Mouse (Mus musculus) left cerebral cortex, postnatal 25 days (tissue): Measurements from ENCODE around the gene Tex19.1. TPM values are rescaled to one million over a fixed set of nuclear protein-coding genes. Genes with fewer than 3 reads are reported as not detected.
"Not testable (repeated sequence)": the region's sequence is repeated elsewhere in the genome, so short reads cannot be mapped to it uniquely, and the experiment has no call there.

Source experiments
- DNase-seq, 2 experiments: peaks; one replicate each; pipeline ENCODE4 v3.0.0; 2022; ENCODE audit warnings: low spot score in 2 of 2, mixed read lengths in 1 of 2
- intact Hi-C: fragments of 180-260 bp; cut with DNase I; formaldehyde crosslinking; loops from one replicate; pipeline ENCODE4 v1.15.1; 2025
- total RNA-seq, 2 experiments: library from RNA; stranded (reverse); gene quantifications; 2 replicates each; pipeline ENCODE4 v1.2.3; 2021

Gene Tex19.1
- not detected for total RNA-seq

DNA sequence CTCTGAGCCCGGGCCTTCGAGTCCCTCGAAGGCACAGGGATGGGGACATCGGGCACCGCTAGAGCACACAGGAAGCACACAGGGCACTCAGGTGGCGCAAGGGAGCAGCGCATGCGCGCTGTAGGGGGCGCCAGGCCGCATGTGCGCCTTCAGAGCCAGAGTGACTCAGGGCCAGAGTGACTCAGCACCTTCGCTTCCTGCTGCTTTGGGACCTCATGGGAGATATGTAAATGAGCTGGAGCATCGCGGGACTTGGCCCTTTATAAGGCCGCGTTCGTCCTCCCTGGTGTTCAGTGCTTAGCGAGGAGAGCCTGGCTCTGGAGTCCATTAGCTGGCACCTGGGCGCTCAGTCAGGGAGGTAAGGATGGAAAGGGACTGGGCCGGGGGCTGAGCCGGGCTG, at the start of gene Tex19.1:
Gene Tex19.1, plus strand, starts transcription at position 279 of the 400 bp plus-strand sequence.
- intact Hi-C loops, result no loop called here
- no peak for DNase-seq

DNA sequence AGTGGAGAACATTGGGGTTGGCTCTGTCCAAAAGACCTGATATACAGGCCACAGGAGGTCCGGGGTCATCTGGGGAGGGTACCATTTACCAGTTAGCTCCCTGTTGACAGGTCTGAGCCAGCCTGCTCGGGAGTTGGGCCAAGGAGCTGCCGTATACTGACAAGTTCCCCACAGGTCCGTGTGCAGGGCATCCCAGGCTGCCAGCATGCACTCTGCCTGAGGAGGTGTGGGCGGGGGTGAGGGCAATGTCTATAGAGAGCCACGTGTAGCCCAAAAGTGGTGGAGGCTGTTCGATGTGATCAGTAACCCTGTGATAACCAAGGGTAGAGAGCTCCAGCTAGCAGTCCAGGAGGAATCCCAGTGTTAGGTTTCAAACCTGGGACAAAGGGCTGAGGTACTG, 46.2 kb upstream of the Tex19.1 start:
- intact Hi-C loops, result no loop called here
- no peak for DNase-seq

DNA sequence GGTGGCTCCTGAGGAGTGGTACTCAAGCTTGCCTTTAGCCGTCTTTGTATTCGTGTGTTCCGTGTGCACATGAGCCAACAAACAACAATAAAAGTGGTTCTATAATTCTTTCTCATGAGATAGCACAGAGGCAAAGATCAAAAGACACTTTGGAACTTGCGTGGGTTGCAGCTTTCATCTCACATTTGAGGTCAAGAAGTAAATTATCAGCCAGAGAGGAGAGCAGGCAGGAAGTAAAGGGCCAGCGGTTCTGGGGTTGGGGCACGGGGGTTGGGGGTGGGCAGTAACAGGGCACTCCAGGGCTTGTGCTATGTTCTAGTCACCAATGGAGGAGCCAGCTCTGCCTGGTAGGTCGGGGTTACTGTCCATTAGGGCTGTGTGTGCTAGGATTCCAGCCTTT, 45.3 kb upstream of the Tex19.1 start:
- intact Hi-C loops, result no loop called here

DNA sequence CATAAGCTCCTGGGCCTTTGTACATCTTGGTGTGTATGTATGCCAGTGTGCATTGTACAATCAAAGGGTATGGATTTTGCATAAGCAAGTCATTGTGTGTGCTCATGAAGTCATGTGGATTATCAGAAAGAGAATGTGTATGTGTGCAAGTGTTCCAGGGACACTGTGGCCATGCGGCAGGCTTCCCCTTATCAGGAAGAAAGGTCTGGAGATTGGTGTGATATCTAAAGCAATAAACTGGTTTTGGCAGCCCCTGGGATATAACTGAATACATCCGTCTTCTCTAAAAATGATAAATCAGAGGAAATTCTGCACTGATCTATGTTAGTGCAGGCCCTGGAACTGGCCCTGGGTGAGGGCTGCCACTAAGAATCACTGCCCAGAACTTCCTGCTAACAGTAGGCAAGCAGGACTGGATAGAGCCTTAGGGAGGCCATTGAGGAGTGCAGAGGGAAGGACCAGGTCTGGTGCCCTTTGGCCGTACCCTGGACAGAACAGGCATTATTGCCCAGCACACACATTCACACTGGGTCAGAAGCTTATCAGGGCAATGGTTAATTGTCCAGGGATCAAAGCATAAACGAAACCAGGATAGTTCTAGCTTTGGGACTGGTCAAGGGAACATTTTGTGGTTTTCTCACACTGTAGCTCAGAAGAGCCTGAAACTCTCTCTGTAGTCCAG, 44.7 kb upstream of the Tex19.1 start:
- no peak for DNase-seq

More for the DNA sequence above, 45.3 kb upstream of the Tex19.1 start:
- DNase-seq, result no peak

DNA sequence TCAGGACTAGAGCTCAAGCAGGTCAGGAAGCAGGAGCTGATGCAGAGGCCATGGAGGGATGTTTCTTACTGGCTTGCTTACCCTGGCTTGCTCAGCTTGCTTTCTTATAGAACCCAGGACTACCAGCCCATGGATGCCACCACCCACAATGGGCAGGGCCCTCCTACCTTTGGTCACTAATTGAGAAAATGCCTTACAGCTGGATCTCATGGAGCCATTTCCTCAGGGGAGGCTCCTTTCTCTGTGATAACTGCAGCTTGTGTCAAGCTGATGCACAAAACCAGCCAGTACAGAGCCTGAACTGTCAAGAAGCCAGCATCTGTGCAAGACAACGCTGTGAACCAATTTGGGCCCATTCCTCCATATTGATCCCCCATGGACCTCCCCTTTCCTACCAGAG, 38.7 kb upstream of the Tex19.1 start:
- intact Hi-C loops, DNase-seq: not testable (repeated sequence)

More for the DNA sequence above, 44.7 kb upstream of the Tex19.1 start:
- intact Hi-C loops, result no loop called here

DNA sequence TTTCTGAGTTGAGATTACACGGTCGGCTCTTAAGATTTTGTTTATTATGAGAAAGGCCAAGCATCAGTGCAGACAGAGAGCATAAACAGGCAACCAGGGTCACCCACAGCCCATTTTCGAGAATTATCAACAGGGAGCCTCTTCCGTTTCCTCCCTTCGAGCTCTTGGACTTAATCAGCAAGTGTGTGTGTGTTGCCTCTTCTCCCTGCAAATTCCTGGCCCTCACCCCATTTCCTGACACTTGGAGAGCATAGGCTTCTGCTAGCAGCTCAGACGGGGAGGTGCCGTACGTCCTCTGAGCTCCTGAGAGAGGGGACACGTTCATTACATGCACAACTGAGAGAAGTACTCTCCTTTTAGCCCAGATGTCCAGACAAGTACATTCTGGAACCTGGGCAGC, 37.9 kb upstream of the Tex19.1 start:
- no peak for DNase-seq
- intact Hi-C loops, result no loop called here

DNA sequence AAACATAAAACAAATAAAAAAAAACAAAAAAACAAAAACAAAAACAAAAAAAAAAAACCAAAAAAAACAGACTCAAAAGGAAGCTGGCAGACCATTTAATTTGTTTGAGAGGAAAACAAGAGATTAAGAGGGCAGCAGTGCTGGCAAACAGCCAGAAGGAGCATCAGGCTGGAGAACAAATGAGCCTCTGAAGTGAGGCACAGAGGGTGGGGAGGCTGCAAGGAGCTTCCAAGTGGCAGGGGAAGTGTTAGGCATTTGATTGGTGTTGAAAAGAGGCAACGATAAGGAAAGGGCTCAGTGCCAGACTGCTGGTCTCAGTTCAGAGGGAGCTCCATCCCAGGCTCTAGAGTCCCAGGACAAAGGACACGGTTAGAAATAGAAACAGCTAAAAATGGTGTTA, 36.0 kb upstream of the Tex19.1 start:
- intact Hi-C loops, result no loop called here
- peak in 1 of 2 experiments; percentile 4 for DNase-seq

DNA sequence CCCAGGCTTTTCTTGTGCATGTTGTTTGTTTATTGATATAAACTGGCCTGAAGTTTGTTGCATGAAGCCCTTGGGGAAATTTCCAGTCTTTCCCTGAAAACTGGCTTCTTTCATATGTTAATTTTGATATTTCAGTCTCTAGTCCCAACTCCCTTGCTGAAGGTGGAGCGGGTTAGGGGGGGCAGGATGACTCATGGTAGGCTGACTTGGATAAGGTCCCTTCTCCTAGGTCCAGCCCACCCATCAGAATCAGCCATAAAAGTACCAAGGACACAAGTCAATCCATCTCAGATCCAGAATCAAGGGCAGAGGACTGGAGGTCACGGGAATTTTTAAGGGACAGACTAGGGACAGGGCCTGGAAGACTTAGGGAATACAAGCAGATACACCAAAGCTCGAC, 34.9 kb upstream of the Tex19.1 start:
- DNase-seq, result peak in 1 of 2 experiments; percentile 14
- intact Hi-C loops, result no loop called here

DNA sequence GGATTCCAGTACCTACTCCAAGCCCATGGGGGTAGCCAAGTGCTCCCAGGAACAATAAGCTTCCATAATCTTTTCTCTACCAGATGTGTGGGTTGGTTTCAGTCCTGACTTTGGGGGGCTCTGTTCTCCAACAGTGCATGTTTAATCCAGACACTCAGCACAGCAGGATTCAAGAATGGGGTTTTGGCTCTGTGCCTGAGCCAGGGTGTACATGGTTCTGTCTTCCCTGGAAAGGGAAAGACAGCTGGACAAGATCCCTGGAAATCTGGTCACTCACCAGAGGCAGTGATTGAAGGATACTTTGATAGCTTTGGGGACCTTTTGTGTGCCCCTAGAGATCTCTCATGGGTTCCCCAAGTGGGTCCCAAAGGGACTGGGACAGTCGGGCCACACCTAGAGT, 34.3 kb upstream of the Tex19.1 start:
- DNase-seq, result no peak
- intact Hi-C loops, result no loop called here

DNA sequence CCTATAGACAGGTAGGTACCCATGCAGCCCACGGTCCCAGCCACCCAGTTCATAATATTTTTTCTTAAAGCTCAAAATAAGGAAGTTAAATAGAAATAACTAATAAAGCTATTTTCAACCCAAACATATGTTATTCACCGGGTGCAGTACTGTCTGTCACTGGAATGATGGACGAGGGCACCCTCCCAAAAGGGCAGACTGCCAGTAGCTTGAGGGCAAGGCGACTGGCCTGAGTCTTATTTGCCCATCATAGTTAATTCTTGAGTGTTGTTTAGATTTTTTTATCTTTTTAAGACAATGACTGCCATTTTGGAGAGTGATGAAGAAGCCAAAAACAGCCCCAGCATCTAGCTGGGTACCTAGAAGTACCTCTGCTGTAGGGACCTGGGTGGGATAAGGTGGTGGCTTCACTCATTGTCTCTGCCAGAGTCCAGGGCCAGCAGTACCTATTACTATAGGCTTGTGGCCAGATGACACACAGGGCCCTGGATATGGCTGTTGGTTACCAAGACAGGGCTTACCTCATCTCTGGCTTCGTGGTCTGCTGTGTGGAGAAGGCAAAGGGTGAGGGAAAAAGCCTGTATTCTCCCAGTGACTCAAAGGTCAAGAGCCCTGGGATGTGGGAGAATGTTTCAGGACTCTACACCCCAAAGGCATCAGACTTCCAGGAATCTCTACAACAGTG, 33.7 kb upstream of the Tex19.1 start:
- intact Hi-C loops, result no loop called here
- DNase-seq, result no peak

DNA sequence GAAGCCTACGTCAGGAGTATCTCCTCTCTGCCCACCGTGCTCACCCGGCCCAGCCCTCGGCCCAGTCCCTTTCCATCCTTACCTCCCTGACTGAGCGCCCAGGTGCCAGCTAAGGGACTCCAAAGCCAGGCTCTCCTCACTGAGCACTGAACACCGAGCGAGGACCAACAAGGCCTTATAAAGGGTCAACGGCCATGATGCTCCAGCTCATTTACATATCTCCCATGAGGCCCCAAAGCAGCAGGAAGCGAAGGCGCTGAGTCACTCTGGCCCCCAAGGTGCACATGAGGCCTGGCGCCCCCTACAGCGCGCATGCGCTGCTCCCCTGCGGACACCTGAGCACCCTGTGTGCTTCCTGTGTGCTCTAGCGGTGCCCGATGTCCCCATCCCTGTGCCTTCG, 27.8 kb upstream of the Tex19.1 start:
- intact Hi-C loops, result no loop called here
- DNase-seq, result no peak

DNA sequence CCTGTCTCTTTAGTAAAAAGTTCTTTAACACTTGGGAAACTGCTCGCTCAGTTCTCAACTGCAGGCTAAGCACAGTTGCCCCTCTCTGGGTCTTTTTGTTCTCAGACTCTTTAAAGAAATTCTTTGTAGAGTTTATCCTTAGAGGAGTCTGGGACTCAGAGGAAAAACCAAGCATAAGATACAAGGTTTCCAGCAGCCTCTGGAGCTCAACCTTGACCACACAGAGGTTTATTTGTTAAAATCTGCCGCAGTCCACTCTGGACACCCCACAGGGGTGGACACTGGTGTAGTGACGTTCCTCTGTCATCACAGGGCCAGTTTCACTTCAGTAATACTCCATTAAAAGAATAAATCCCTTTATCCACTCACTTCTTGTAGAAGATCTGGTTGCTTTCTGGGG, 27.4 kb upstream of the Tex19.1 start, which contains the start of gene Tex19.2:
Gene Tex19.2, minus strand, starts transcription at position 101 of the 400 bp plus-strand sequence.
- DNase-seq, result no peak
- intact Hi-C loops, result no loop called here

DNA sequence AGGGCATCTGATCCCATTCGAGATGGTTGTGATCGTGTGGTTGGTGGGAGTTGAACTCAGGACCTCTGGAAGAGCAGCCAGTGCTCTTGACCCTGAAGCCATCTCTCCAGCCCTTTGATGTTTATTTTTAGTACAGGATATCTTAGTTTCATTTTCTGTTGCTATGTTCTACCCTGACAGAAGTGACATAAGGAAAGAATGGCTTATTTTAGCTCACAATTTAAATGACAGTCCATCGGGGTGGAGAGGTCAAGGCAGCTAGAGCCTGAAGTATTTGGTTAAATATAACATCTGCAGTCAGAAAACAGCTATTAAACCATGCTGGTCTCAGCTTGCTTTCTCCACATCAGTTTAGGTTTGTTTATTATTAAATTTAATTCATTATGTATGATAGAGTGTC, 24.8 kb upstream of the Tex19.1 start:
- intact Hi-C loops, result no loop called here
- no peak for DNase-seq

DNA sequence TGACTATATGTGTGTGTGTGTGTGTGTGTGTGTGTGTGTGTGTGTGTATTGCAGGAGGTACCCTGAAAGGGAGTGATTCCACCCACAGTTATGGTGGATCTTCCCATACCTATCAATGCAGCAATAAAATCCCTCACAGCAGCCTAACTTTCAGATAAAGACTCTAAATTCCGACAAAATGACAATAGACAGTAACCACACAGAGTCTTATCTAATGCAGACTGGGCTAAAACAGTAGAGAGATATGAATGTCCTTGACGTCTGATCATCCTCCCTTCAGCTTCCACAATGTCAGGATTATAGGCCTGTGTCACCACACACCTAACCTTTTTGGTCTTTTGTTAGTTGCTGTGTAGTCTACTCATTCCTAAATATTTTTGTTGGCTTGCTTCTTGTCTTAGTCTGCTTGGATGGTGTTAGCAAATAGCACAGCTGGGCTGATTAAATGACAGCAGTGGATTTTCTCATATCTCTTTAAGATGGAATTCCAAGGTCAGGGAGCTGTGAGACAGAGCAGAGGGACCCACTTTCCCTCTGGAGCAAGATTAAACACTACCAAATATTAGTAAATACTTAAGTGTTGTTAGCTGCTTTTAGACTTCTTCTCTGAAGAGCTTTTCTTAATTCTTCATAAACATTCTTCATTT, 23.8 kb upstream of the Tex19.1 start:
- no peak for DNase-seq
- intact Hi-C loops, result no loop called here

DNA sequence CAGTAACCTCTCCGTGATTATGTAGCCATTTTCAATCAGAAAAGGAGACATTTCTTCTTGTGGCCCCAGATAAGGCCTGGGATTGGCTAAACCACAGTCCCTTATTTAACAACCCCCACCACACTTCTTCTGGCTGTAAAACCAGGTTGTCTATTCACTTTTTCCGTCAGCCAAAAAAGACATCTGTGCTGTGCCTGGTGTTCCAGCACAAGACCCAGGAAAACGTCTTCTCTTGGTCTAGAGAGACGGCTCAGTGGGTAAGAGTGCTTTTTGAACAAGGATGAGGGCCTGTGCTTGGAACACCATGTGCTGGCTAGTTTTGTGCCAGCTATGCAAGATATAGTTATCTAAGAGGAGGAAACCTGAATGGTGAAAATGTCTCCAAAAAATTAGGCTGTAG, 22.5 kb upstream of the Tex19.1 start:
- DNase-seq, result peak in 1 of 2 experiments; percentile 50

DNA sequence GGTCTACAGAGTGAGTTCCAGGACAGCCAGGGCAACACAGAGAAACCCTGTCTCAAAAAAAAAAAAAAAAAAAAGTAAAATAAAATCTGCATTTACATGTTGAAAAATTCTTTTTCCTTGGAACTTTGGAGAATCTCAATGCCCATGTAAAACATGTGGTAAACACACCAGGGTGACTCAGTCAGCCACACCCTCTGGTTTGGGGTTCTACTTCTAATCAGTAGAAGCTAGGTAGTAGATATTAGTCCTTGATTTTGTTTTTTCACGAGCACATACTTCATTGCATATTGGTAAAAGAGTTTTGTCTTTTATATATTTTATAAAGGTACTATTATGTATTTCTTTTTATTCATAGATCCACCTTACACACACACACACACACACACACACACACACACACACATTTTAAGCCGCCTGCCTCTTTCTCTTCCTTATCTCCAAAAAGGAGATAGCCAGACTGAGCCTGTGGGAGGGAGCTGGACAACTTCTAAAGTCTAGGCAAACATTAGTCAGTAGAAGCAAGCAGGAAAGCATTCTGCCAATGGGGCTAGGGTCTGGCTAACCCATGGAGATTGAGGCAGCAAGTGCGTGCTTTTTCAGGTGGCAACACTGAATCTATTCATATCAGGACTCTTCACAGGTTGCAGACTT, 20.3 kb upstream of the Tex19.1 start:
- no peak for DNase-seq
- intact Hi-C loops, result no loop called here

More for the DNA sequence above, 22.5 kb upstream of the Tex19.1 start:
- intact Hi-C loops, result no loop called here

DNA sequence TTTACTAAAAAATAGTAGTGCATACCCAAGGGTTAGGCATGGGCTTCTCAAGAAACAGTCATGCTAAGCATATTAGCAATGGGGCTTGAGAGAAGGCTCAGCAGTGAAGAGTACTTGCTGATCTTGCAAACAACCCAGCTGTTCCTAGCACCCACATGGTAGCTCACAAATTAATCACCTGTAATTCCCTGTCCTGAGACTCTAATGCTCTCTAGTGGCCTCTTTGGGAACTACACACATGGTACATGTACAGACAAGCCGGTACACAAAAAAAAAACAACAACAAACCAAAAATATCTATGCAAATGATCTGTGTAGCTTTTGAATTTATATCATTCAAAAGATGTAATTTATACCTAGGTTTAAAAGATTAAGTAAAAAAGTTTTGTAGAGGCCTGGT, 19.5 kb upstream of the Tex19.1 start:
- no peak for DNase-seq
- intact Hi-C loops, result no loop called here

DNA sequence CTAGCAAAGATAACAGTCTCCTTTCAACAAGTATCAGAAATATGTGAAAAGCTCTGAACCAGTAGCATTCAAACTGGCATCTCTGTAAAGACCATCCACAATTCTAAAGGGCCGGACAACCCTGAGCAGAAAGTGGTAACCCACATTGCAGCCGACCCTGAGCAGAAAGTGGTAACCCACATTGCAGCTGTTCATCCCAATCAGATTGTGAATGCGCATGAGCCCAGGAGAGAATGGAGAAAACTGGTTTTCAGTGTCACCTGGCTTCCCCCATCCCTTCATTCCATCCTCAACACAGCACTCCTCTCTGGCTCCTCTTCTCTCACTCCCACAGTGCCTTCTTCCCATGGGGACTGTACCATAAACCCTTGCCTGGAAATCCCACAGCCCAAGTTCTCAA, 18.5 kb upstream of the Tex19.1 start:
- intact Hi-C loops, result no loop called here
- no peak for DNase-seq

DNA sequence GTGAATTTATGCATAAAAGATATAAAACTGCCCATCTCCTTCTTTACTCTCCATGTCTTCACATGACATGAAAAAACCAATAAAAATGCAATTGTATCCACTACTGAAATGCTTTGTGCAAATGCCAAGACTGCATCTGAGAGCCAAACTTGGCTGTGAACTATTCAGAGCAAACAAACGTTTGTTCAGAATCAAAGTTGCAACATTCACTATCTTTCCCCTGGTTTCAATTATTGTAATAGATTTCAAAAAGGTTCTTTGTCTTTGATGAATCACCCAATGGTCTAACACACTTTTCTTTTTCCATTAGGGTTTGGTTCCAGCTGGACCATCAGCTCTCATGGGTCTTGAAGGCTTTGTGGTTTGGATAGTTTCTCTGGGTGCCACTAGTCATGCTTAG, 16.3 kb upstream of the Tex19.1 start:
- intact Hi-C loops, result no loop called here

DNA sequence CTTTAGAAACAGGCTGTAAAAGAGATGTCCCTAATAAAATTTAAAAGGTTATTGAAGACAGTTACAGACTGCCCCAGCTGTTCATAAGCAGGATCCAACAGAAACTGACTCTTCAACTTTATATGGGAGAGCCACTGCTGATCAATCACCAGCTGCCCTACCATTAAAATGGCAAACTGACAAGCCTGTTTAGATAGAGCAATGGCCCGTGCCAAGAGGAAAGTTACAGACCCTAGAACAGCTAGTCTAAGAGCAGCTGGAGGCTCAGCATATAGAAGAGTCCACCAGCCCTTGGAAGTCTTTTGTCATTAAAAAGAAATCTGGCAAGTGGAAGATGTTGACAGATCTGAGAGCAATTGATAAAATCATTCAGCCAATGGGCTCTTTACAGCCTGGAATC, 11.3 kb upstream of the Tex19.1 start:
- intact Hi-C loops, result no loop called here
- no peak for DNase-seq

More for the DNA sequence above, 16.3 kb upstream of the Tex19.1 start:
- no peak for DNase-seq
